In genomic region chr15:83032981-83033541, GRCm38 (mm10) we compare ENCODE assay signal across 8 mouse cellular contexts. TPM values are rescaled to one million over a fixed set of nuclear protein-coding genes. Genes with fewer than 3 reads are reported as not detected.
DNase-seq lines count a peak whose midpoint lies in the region; ATAC-seq and TF ChIP-seq lines count a peak whose summit lies in the region.

Nfam1 (minus strand) TSS chr15:83033306.

- H3K36me3 ChIP-seq in heart, embryonic 16.5 days (ENCODE audit: control insufficient read depth, insufficient read depth), result no peaks in the 10 kb centered on the region
- no peaks in the 10 kb centered on the region for H3K36me3 ChIP-seq in liver, embryonic 15.5 days (replicated peaks)

- H3K4me1 ChIP-seq in bone marrow macrophage, adult 2 months (ENCODE audit: control insufficient read depth, insufficient read depth, low read length), result peaks cover 49% of the 10 kb centered on the region
- H3K4me1 ChIP-seq in heart, embryonic 16.5 days (ENCODE audit: control insufficient read depth, insufficient read depth, low read length), result peaks cover 44% of the 10 kb centered on the region
- H3K4me1 ChIP-seq in liver, embryonic 15.5 days (replicated peaks), result peaks cover 13% of the 10 kb centered on the region

- H3K4me3 ChIP-seq in gastrocnemius, adult 2 months, result peak within 1 kb of the TSS; percentile 54
- H3K4me3 ChIP-seq in bone marrow macrophage, adult 2 months (ENCODE audit: insufficient read depth, low read length), result peak within 1 kb of the TSS; percentile 83
- peak within 1 kb of the TSS; percentile 22 for H3K4me3 ChIP-seq in heart, embryonic 16.5 days (ENCODE audit: low read length)
- peak within 1 kb of the TSS; percentile 50 for H3K4me3 ChIP-seq in liver, embryonic 15.5 days (replicated peaks)

- H3K4me2 ChIP-seq in heart, embryonic 16.5 days (ENCODE audit: low read depth, low read length), result peak within 1 kb of the TSS; percentile 39; the same call in 1 of the 2 replicates
- H3K4me2 ChIP-seq in liver, embryonic 15.5 days, result peak within 1 kb of the TSS; percentile 40

- 31% methylated on average over 17 of the region's 17 CpGs for WGBS in heart, embryonic 16.5 days
- 10% methylated on average over 17 of the region's 17 CpGs for WGBS in liver, embryonic 15.5 days (ENCODE audit: insufficient replicate concordance)

- H3K27me3 ChIP-seq in heart, embryonic 16.5 days (ENCODE audit: control insufficient read depth, insufficient read depth, low read length), result 0 out of 2 replicates have a peak, but pooled peaks cover 2% of the 10 kb centered on the region
- H3K27me3 ChIP-seq in liver, embryonic 15.5 days, result peaks cover 29% of the 10 kb centered on the region

- H3K9me3 ChIP-seq in heart, embryonic 16.5 days (replicated peaks; ENCODE audit: control insufficient read depth, low read length), result no peaks in the 10 kb centered on the region
- H3K9me3 ChIP-seq in liver, embryonic 15.5 days (replicated peaks), result no peaks in the 10 kb centered on the region

- TF ChIP-seq POLR2A in bone marrow macrophage, adult 2 months (IDR thresholded peaks at IDR 0.05; ENCODE audit: borderline replicate concordance, low read depth, low read length), result no peak

- TF ChIP-seq CTCF in gastrocnemius, adult 2 months (IDR thresholded peaks at IDR 0.05), result no peak
- no peak for TF ChIP-seq CTCF in bone marrow macrophage, adult 2 months (IDR thresholded peaks at IDR 0.05; ENCODE audit: low read depth, low read length)

- DNase-seq in gastrocnemius, adult 2 months, result peak; percentile 43
- no peak for DNase-seq in gastrocnemius, postnatal 36 days
- no peak for DNase-seq in urinary bladder, adult 2 months (ENCODE audit: low spot score)

- intact Hi-C loops in gastrocnemius, adult 2 months (cut with DNase I), result no loop called here
- intact Hi-C loops in gastrocnemius, postnatal 36 days (cut with DNase I), result no loop called here

- peak within 1 kb of the TSS; percentile 45; the same call in 1 of the 2 replicates for H3K9ac ChIP-seq in heart, embryonic 16.5 days (ENCODE audit: low read length)
- no peak within 1 kb of the TSS for H3K9ac ChIP-seq in liver, embryonic 15.5 days

- no peak for ATAC-seq in heart, embryonic 16.5 days (replicated peaks; ENCODE audit: extremely low read depth, insufficient read depth, low FRiP score)
- ATAC-seq in liver, embryonic 15.5 days (ENCODE audit: insufficient read depth), result peak; percentile 26; the same call in 1 of the 2 replicates
- ATAC-seq in neutrophil, adult 5-6 weeks (ENCODE audit: extremely low read depth, insufficient number of reproducible peaks, low FRiP score, poor library complexity, severe bottlenecking), result peak; percentile 82
- ATAC-seq in cerebellum, adult (ENCODE audit: insufficient number of reproducible peaks, low FRiP score, low TSS enrichment), result no peak

- peak within 1 kb of the TSS; percentile 32; the same call in 1 of the 2 replicates for H3K27ac ChIP-seq in gastrocnemius, adult 2 months
- H3K27ac ChIP-seq in bone marrow macrophage, adult 2 months (ENCODE audit: insufficient read depth, low read depth, low read length), result peak within 1 kb of the TSS; percentile 95
- H3K27ac ChIP-seq in heart, embryonic 16.5 days (ENCODE audit: low read length), result no peak within 1 kb of the TSS; the same call in 1 of the 2 replicates
- peak within 1 kb of the TSS; percentile 57 for H3K27ac ChIP-seq in liver, embryonic 15.5 days (replicated peaks)

RNA-seq across cellular contexts. Expression of gene Nfam1, which starts in this region (rescaled TPM):
- under 1 TPM; 0.41 to 0.98 TPM for total RNA-seq in gastrocnemius, adult 2 months (2021)
- 1 to 10 TPM in 1 of 2 experiments, under 1 TPM in 1; 0.28 to 1.0 TPM for total RNA-seq in gastrocnemius, postnatal 36 days (2021)
- polyA plus RNA-seq in bone marrow macrophage, adult 2 months (2012; ENCODE audit: insufficient read depth, insufficient read length, missing spikeins), result 242 and 254 TPM in 2 replicates
- 2.3 and 3.2 TPM in 2 replicates for polyA plus RNA-seq in heart, embryonic 16.5 days (2015; fragmentation: Nextera tagmentation; extraction: Ambion mirVana)
- polyA plus RNA-seq in liver, embryonic 15.5 days (2015; fragmentation: Nextera tagmentation; extraction: Ambion mirVana), result 12.1 and 12.8 TPM in 2 replicates
- 242 and 249 TPM in 2 replicates for total RNA-seq in neutrophil, adult 5-6 weeks (2017)
- 4.6 and 5.0 TPM in 2 replicates for polyA plus RNA-seq in urinary bladder, adult 2 months (2012; rRNA removed)

Comparison
In these comparisons a context has a peak if more than half of its experiments do, and no peak if none do; other contexts are left out.
1. RNA of gene Nfam1 (total RNA-seq): 242 to 249 TPM in neutrophil, adult 5-6 weeks; 0.28 to 1.0 TPM in gastrocnemius, postnatal 36 days and 0.41 to 0.98 TPM in gastrocnemius, adult 2 months; every median in the first group is over 100 times any median in the second.
2. RNA of gene Nfam1 (polyA plus RNA-seq): 242 to 254 TPM in bone marrow macrophage, adult 2 months; 12.1 to 12.8 TPM in liver, embryonic 15.5 days, 4.6 to 5.0 TPM in urinary bladder, adult 2 months and 2.3 to 3.2 TPM in heart, embryonic 16.5 days; every median in the first group is over 10 times any median in the second.
3. Peak in DNase-seq, H3K4me3 ChIP-seq and H3K27ac ChIP-seq in gastrocnemius, adult 2 months; RNA of the gene not detected or under 1 TPM.
4. H3K4me3 ChIP-seq: peak in every context shown above with its lines; median percentile 83 in bone marrow macrophage, adult 2 months; 54 in gastrocnemius, adult 2 months; 50 in liver, embryonic 15.5 days; 22 in heart, embryonic 16.5 days.
5. ATAC-seq: peak in liver, embryonic 15.5 days (single experiment) and neutrophil, adult 5-6 weeks (single experiment); none in heart, embryonic 16.5 days (single experiment) and cerebellum, adult (single experiment).